Mouse (Mus musculus): Measurements from ENCODE around the gene Smg9. TPM values are rescaled to one million over a fixed set of nuclear protein-coding genes. Genes with fewer than 3 reads are reported as not detected.

Smg9 gene
- polyA plus RNA-seq, 1 experiment, result not detected

- H3K27ac ChIP-seq (ENCODE audit: insufficient read depth, low read depth, low read length), result no peak overlapping the region
- 63% methylated on average over 15 of the region's 15 CpGs for WGBS
- H3K4me3 ChIP-seq (ENCODE audit: insufficient read depth, low read depth, low read length), result no peak overlapping the region
- no peak for TF ChIP-seq POLR2A (IDR thresholded peaks at IDR 0.05; ENCODE audit: insufficient read depth, low read depth, low read length)
- TF ChIP-seq CTCF (IDR thresholded peaks at IDR 0.05; ENCODE audit: insufficient read depth, low read depth, low read length), result no peak
- H3K4me1 ChIP-seq (ENCODE audit: control insufficient read depth, insufficient read depth, low read length), result peaks cover 17% of the 10 kb centered on the region
Measured at GRCm38 (mm10) chr7:24366716-24367632, 32.4 kb upstream of the Smg9 start.

- Histone ChIP-seq H3K4me3 (ENCODE audit: insufficient read depth, low read depth, low read length) (no peak overlapping the region), H3K27ac (ENCODE audit: insufficient read depth, low read depth, low read length) (no peak overlapping the region), H3K4me1 (ENCODE audit: control insufficient read depth, insufficient read depth, low read length) (peaks cover 22% of the 10 kb centered on the region)
- TF ChIP-seq CTCF (IDR thresholded peaks at IDR 0.05; ENCODE audit: insufficient read depth, low read depth, low read length) (no peak), POLR2A (IDR thresholded peaks at IDR 0.05; ENCODE audit: insufficient read depth, low read depth, low read length) (no peak)
- 60% methylated on average over 4 of the region's 4 CpGs for WGBS
Measured at GRCm38 (mm10) chr7:24368226-24368625, 31.2 kb upstream of the Smg9 start.

GRCm38 (mm10) chr7:24368946-24369345, 30.5 kb upstream of the Smg9 start:
- H3K4me1 ChIP-seq (ENCODE audit: control insufficient read depth, insufficient read depth, low read length), result peaks cover 26% of the 10 kb centered on the region
- H3K4me3 ChIP-seq (ENCODE audit: insufficient read depth, low read depth, low read length), result no peak overlapping the region
- TF ChIP-seq CTCF (IDR thresholded peaks at IDR 0.05; ENCODE audit: insufficient read depth, low read depth, low read length), result no peak
- TF ChIP-seq POLR2A (IDR thresholded peaks at IDR 0.05; ENCODE audit: insufficient read depth, low read depth, low read length), result no peak
- whole genome bisulfite sequencing, result 93% methylated on average over 7 of the region's 7 CpGs
- no peak overlapping the region for H3K27ac ChIP-seq (ENCODE audit: insufficient read depth, low read depth, low read length)

GRCm38 (mm10) chr7:24369731-24370541, 29.5 kb upstream of the Smg9 start, which contains the start of gene Kcnn4:
Kcnn4 (plus strand) TSS chr7:24370263.
- no peak within 1 kb of the TSS; the same call in 1 of the 2 replicates for H3K27ac ChIP-seq (ENCODE audit: insufficient read depth, low read depth, low read length)
- WGBS, result 47% methylated on average over 23 of the region's 23 CpGs

DNA sequence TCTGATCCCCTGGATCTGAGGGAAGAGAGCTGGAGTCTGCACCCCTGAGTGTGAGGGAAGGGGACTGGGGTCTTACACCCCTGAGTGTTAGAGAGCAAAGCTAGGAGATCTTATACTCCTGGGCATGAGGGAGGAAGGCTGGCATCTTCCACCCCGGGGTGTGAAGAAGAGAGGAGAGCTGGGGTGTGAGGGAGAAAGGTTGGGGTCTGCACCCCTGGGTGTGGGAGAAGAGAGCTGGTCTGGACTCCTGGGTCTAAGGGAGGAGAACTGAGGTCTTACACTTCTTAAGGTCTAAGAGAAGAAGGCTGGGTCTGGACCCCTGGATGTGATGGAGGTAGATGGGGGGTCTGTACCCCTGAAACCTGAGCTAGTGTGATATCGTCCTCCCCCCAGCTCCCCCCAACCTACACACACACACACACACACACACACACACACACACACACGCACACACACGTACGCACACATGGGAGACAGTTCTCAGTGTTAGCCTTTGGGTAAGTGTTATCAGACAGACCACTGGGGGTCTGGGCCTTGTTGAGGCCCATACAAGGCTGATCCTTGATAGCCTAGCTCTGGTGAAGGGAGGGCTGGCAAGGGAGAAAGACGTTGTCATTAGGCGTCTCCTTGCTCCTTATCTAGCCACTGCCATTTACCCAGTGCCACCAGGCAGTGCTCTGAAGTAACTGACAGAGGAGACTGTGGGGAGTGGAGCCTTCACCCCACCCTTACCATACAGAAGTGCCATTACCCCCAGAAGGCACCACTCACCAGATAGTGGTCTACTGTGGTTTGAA, 28.2 kb upstream of the Smg9 start:
- WGBS, result 87% methylated on average over 7 of the region's 7 CpGs
- H3K27ac ChIP-seq (ENCODE audit: insufficient read depth, low read depth, low read length), result no peak overlapping the region

More at GRCm38 (mm10) chr7:24369731-24370541, 29.5 kb upstream of the Smg9 start, which contains the start of gene Kcnn4:
- no peak for TF ChIP-seq CTCF (IDR thresholded peaks at IDR 0.05; ENCODE audit: insufficient read depth, low read depth, low read length)
- no peak for TF ChIP-seq POLR2A (IDR thresholded peaks at IDR 0.05; ENCODE audit: insufficient read depth, low read depth, low read length)
- Histone ChIP-seq H3K4me1 (ENCODE audit: control insufficient read depth, insufficient read depth, low read length) (peaks cover 25% of the 10 kb centered on the region), H3K4me3 (ENCODE audit: insufficient read depth, low read depth, low read length) (peak within 1 kb of the TSS; percentile 15; the same call in 1 of the 2 replicates)

GRCm38 (mm10) chr7:24371809-24372145, 27.6 kb upstream of the Smg9 start:
- H3K4me3 ChIP-seq (ENCODE audit: insufficient read depth, low read depth, low read length), result no peak overlapping the region
- no peak for TF ChIP-seq CTCF (IDR thresholded peaks at IDR 0.05; ENCODE audit: insufficient read depth, low read depth, low read length)
- H3K4me1 ChIP-seq (ENCODE audit: control insufficient read depth, insufficient read depth, low read length), result peaks cover 15% of the 10 kb centered on the region; the same call in 1 of the 2 replicates
- 86% methylated on average over 3 of the region's 3 CpGs for WGBS
- H3K27ac ChIP-seq (ENCODE audit: insufficient read depth, low read depth, low read length), result no peak overlapping the region

More for the DNA sequence above, 28.2 kb upstream of the Smg9 start:
- TF ChIP-seq CTCF (IDR thresholded peaks at IDR 0.05; ENCODE audit: insufficient read depth, low read depth, low read length) (no peak), POLR2A (IDR thresholded peaks at IDR 0.05; ENCODE audit: insufficient read depth, low read depth, low read length) (no peak)
- Histone ChIP-seq H3K4me3 (ENCODE audit: insufficient read depth, low read depth, low read length) (no peak overlapping the region), H3K4me1 (ENCODE audit: control insufficient read depth, insufficient read depth, low read length) (peaks cover 18% of the 10 kb centered on the region; the same call in 1 of the 2 replicates)

- TF ChIP-seq CTCF (IDR thresholded peaks at IDR 0.05; ENCODE audit: insufficient read depth, low read depth, low read length) (no peak), POLR2A (IDR thresholded peaks at IDR 0.05; ENCODE audit: insufficient read depth, low read depth, low read length) (no peak)
- Histone ChIP-seq H3K4me1 (ENCODE audit: control insufficient read depth, insufficient read depth, low read length) (peaks cover 16% of the 10 kb centered on the region; the same call in 1 of the 2 replicates), H3K4me3 (ENCODE audit: insufficient read depth, low read depth, low read length) (no peak overlapping the region), H3K27ac (ENCODE audit: insufficient read depth, low read depth, low read length) (no peak overlapping the region)
- 73% methylated on average over 11 of the region's 11 CpGs for WGBS
Measured at GRCm38 (mm10) chr7:24372300-24372699, 27.1 kb upstream of the Smg9 start.

DNA sequence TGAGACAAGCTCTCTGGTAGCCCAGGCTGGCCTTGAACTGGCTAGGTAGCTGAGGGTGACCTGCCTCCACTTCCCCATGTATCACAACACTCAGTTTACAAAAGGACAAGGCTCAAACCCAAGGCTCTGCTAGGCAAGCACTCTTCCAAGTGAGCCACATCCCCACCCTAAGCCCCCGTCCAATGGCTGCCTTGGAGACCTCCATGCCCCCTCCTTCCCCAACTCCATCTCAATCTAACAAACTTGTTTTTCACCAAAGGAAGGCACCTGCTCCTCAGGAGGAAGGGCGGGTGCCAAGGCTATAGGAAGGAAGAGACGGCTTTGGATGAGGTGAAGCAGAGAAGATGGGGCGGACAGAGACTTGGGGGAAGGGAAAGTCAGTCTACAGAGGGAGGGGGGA, 26.6 kb upstream of the Smg9 start:
- no peak overlapping the region for H3K27ac ChIP-seq (ENCODE audit: insufficient read depth, low read depth, low read length)
- H3K4me1 ChIP-seq (ENCODE audit: control insufficient read depth, insufficient read depth, low read length), result peaks cover 17% of the 10 kb centered on the region; the same call in 1 of the 2 replicates
- WGBS, result 80% methylated on average over 4 of the region's 4 CpGs
- TF ChIP-seq POLR2A (IDR thresholded peaks at IDR 0.05; ENCODE audit: insufficient read depth, low read depth, low read length) (no peak), CTCF (IDR thresholded peaks at IDR 0.05; ENCODE audit: insufficient read depth, low read depth, low read length) (no peak)
- no peak overlapping the region for H3K4me3 ChIP-seq (ENCODE audit: insufficient read depth, low read depth, low read length)

Data from olfactory bulb, adult 2 months (tissue).